ENCODE assay signal across 18 mouse cellular contexts in the genomic region with DNA sequence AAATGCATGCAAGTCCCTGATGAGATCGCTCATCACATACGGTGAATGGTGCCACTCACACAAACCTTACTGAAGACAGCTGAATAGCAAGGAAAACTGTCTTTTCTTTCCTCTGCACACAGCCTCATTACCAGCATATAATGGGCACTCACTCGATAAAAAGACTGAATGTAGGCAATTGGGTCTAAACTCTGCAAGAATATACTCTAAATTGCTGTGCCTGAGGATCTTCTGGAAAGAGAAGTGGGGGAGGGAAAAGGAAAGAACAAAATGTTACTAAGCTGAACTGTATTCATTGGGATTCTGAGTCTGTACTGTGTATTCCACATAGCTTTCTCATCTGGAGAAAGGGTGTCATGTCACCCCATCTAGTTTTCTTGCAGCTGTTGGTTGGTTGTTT. TPM values are rescaled to one million over a fixed set of nuclear protein-coding genes. Genes with fewer than 3 reads are reported as not detected.
DNase-seq lines count a peak whose midpoint lies in the region; ATAC-seq and TF ChIP-seq lines count a peak whose summit lies in the region.
"Had no signal": no experiment of that assay in that cellular context is flagged by ENCODE, and none has a peak within 500 bp of the region (broad histone marks: within the 10 kb centered on the region; RNA-seq: fewer than 3 reads in every experiment).

No protein-coding gene starts in this region.

- ATAC-seq in frontal cortex, adult (ENCODE audit: low TSS enrichment): peak; percentile 77
- peak; percentile 58; the same call in 1 of the 2 replicates for ATAC-seq in forebrain, embryonic 15.5 days (replicated peaks)
- ATAC-seq: activated CD4-positive, CD25-positive, alpha-beta regulatory T cell, adult 4 months; intestine, embryonic 15.5 days; Patski had no signal

- H3K27me3 ChIP-seq in forebrain, embryonic 15.5 days: no peaks in the 10 kb centered on the region
- H3K27me3 ChIP-seq: heart, embryonic 12.5 days; intestine, embryonic 15.5 days; Patski had no signal

- H3K9ac ChIP-seq in forebrain, embryonic 15.5 days (replicated peaks): no peak overlapping the region
- H3K9ac ChIP-seq: heart, embryonic 12.5 days; hindbrain, embryonic 14.5 days; intestine, embryonic 15.5 days had no signal

- 0 out of 2 replicates have a peak, but pooled peaks cover 4% of the 10 kb centered on the region for H3K4me1 ChIP-seq in forebrain, embryonic 15.5 days
- H3K4me1 ChIP-seq: heart, embryonic 12.5 days; hindbrain, embryonic 10.5 days; intestine, embryonic 15.5 days had no signal

- TF ChIP-seq POLR2A in brain, embryonic 14.5 days (IDR thresholded peaks at IDR 0.05; ENCODE audit: borderline replicate concordance, extremely low read depth, insufficient read depth, insufficient read length, poor library complexity, severe bottlenecking): no peak

- WGBS in forebrain, embryonic 15.5 days: 21% methylated on average over 3 of the region's 3 CpGs

- H3K27ac ChIP-seq in forebrain, embryonic 15.5 days (replicated peaks): no peak overlapping the region
- H3K27ac ChIP-seq: heart, adult 2 months; hindbrain, embryonic 10.5 days; hindbrain, embryonic 14.5 days; intestine, embryonic 15.5 days had no signal

- no peak for DNase-seq in frontal cortex, postnatal 25 days (ENCODE audit: low spot score in 2 of 2)
- DNase-seq in brain, embryonic 14.5 days (ENCODE audit: low read depth): peak; percentile 52
- no peak for DNase-seq in cerebellum, postnatal 4 days (ENCODE audit: low spot score in 2 of 2)
- DNase-seq in embryo, embryonic 11 days: no peak
- no peak for DNase-seq in Muller cell, postnatal 12 days (ENCODE audit: inconsistent ontology term)
- DNase-seq: adrenal gland, postnatal 14 days; cerebellum, adult 8-10 months; cerebellum, postnatal 14 days; heart, adult 2 months; kidney, adult 18-20 months had no signal

- H3K4me3 ChIP-seq in forebrain, embryonic 15.5 days: no peak overlapping the region
- H3K4me3 ChIP-seq: heart, adult 2 months; heart, embryonic 12.5 days; hindbrain, embryonic 10.5 days; intestine, embryonic 15.5 days had no signal

- TF ChIP-seq CTCF in brain, embryonic 14.5 days (IDR thresholded peaks at IDR 0.05; ENCODE audit: borderline replicate concordance, extremely low read depth, insufficient read depth, insufficient read length): no peak

- peaks cover 57% of the 10 kb centered on the region for H3K36me3 ChIP-seq in forebrain, embryonic 15.5 days

- no peak overlapping the region for H3K4me2 ChIP-seq in forebrain, embryonic 15.5 days (replicated peaks)
- H3K4me2 ChIP-seq: heart, embryonic 12.5 days; hindbrain, embryonic 14.5 days; intestine, embryonic 15.5 days had no signal

- no peaks in the 10 kb centered on the region for H3K9me3 ChIP-seq in forebrain, embryonic 15.5 days
- H3K9me3 ChIP-seq: heart, embryonic 12.5 days; hindbrain, embryonic 10.5 days; intestine, embryonic 15.5 days had no signal

RNA-seq across cellular contexts. Expression of a gene that starts 28.2 kb away (rescaled TPM):
- polyA plus RNA-seq in brain, embryonic 14.5 days (2012; rRNA removed): 17.9 and 18.2 TPM in 2 replicates
- 41.5 and 42.1 TPM in 2 replicates for polyA plus RNA-seq in forebrain, embryonic 15.5 days (2015; fragmentation: Nextera tagmentation; extraction: Ambion mirVana)

RNA-seq across cellular contexts. Expression of a gene that starts 28.3 kb away (rescaled TPM):
- 5.5 and 6.5 TPM in 2 replicates for polyA plus RNA-seq in brain, embryonic 14.5 days (2012; rRNA removed)
- 8.6 and 10.2 TPM in 2 replicates for polyA plus RNA-seq in forebrain, embryonic 15.5 days (2015; fragmentation: Nextera tagmentation; extraction: Ambion mirVana)
